Mouse (Mus musculus): ENCODE results near the gene Atp6v1g1.

DNA sequence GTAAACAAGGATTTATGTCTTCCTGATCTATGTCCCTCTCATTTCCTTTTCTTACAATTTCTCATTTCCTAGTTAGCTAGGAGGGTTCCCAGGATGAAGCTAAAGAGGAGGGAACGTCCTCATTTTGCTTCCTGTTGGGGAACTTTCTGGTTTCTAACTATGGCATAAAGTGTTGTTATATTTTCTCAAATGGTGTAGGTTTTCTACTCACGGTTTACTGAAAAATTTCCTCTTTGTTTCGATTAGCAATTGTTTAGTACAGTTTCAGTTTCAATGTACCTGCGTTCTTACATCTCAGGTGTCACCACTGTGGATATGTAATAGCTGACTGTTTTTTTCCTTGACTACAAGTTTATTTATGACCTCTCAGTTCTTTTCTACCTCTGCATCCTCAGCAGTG, 46.0 kb downstream of the Atp6v1g1 start:
- TF ChIP-seq CTCF (IDR thresholded peaks at IDR 0.05; ENCODE audit: borderline replicate concordance, control insufficient read depth, extremely low read depth, insufficient read depth, low read length, poor library complexity) (no peak), POLR2A (IDR thresholded peaks at IDR 0.05; ENCODE audit: control insufficient read depth, extremely low read depth, insufficient read depth, low read length, poor library complexity) (no peak)

All from thymus, adult 2 months (tissue).